Mouse (Mus musculus): ENCODE measurements around the gene Krt16.

- no peak for TF ChIP-seq CTCF (IDR thresholded peaks at IDR 0.05; ENCODE audit: low read depth)
- TF ChIP-seq EP300 (IDR thresholded peaks at IDR 0.05; ENCODE audit: low read depth): no peak
Measured at GRCm38 (mm10) chr11:100203448-100203847, 45.3 kb downstream of the Krt16 start.

Data from heart, postnatal 0 days (tissue).